In the genomic region with DNA sequence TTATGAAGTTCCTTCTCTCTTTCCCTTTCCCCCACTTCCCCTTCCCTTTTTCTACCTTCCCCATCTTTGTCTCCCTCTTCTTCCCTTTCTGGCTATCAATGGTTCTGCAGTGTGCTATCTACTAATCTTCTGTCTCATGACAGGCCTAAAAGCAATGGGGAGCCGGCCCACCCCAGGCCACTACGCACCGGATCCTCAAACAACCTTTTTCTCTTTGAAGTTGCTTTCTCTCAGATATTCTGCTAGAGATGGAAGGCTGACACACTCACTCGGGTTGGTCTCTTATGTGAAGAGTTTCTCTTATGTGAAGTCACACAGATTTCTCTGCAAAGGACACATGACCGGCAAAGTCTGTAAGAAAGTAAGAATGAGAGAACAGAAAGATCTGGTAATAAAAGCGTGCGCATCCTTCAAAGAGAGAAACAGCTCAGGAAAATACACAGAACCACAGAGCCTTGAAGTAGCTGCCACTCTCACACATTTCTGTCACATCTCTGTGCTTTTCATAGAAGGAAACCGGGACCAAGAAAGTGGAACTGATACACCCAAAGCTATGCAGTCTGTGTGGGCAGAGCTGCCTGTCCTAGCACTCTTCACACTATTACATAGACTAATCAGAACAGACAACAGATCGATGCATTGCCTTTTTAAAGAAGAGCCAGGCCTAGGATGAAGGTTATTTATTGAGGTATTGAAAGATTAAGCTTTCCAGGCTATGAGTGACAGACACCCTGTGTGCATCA, we compare ENCODE assay signal across 21 mouse cellular contexts.
DNase-seq lines count a peak whose midpoint lies in the region; ATAC-seq and TF ChIP-seq lines count a peak whose summit lies in the region.
"Had no signal": no experiment of that assay in that cellular context is flagged by ENCODE, and none has a peak within 500 bp of the region (broad histone marks: within the 10 kb centered on the region; RNA-seq: fewer than 3 reads in every experiment).

No protein-coding gene starts in this region.

- H3K9ac ChIP-seq in forebrain, postnatal 0 days: no peak overlapping the region
- H3K9ac ChIP-seq in forebrain, embryonic 13.5 days: no peak overlapping the region
- no peak overlapping the region for H3K9ac ChIP-seq in midbrain, embryonic 16.5 days (ENCODE audit: low read depth, low read length)
- H3K9ac ChIP-seq in midbrain, embryonic 14.5 days (replicated peaks; ENCODE audit: low read length): no peak overlapping the region
- H3K9ac ChIP-seq in hindbrain, embryonic 12.5 days: no peak overlapping the region
- H3K9ac ChIP-seq: embryonic facial prominence, embryonic 15.5 days; hindbrain, embryonic 14.5 days; kidney, embryonic 15.5 days; liver, embryonic 12.5 days; liver, postnatal 0 days had no signal

- DNase-seq in forebrain, postnatal 0 days: no peak
- no peak for DNase-seq in midbrain, embryonic 14.5 days
- DNase-seq in brain, adult 2 months (ENCODE audit: low read depth, low spot score): peak; percentile 3
- peak; percentile 67 for DNase-seq in naive thymus-derived CD4-positive, alpha-beta T cell, adult 2 months (ENCODE audit: low read depth)
- no peak for DNase-seq in thymus, postnatal 14 days
- DNase-seq: adrenal gland, postnatal 25 days; gastrocnemius, postnatal 10 days; heart, postnatal 36 days; kidney, adult 11 months; liver, postnatal 0 days; lung, postnatal 36 days had no signal

- no peak overlapping the region for H3K4me2 ChIP-seq in forebrain, postnatal 0 days (ENCODE audit: low read depth)
- no peak overlapping the region for H3K4me2 ChIP-seq in forebrain, embryonic 13.5 days
- H3K4me2 ChIP-seq in midbrain, embryonic 16.5 days (ENCODE audit: low read length): no peak overlapping the region
- no peak overlapping the region for H3K4me2 ChIP-seq in midbrain, embryonic 14.5 days (ENCODE audit: low read length)
- H3K4me2 ChIP-seq in hindbrain, embryonic 12.5 days (replicated peaks): no peak overlapping the region
- H3K4me2 ChIP-seq: embryonic facial prominence, embryonic 15.5 days; heart, embryonic 11.5 days; hindbrain, embryonic 14.5 days; kidney, embryonic 15.5 days; liver, embryonic 12.5 days had no signal

- H3K4me1 ChIP-seq in forebrain, postnatal 0 days (ENCODE audit: insufficient read depth): no peaks in the 10 kb centered on the region
- H3K4me1 ChIP-seq in forebrain, embryonic 13.5 days: peaks cover 12% of the 10 kb centered on the region
- H3K4me1 ChIP-seq in midbrain, embryonic 16.5 days (ENCODE audit: control insufficient read depth, insufficient read depth, low read length): peaks cover 3% of the 10 kb centered on the region; the same call in 1 of the 2 replicates
- no peaks in the 10 kb centered on the region for H3K4me1 ChIP-seq in midbrain, embryonic 14.5 days (ENCODE audit: control insufficient read depth, insufficient read depth, low read length)
- H3K4me1 ChIP-seq in hindbrain, embryonic 12.5 days: no peaks in the 10 kb centered on the region
- H3K4me1 ChIP-seq: embryonic facial prominence, embryonic 10.5 days; embryonic facial prominence, embryonic 15.5 days; kidney, embryonic 15.5 days had no signal

- H3K27me3 ChIP-seq in forebrain, postnatal 0 days (ENCODE audit: insufficient read depth, low read length): no peaks in the 10 kb centered on the region
- H3K27me3 ChIP-seq in forebrain, embryonic 13.5 days: no peaks in the 10 kb centered on the region
- no peaks in the 10 kb centered on the region for H3K27me3 ChIP-seq in midbrain, embryonic 16.5 days (ENCODE audit: control insufficient read depth, insufficient read depth, low read depth, low read length)
- no peaks in the 10 kb centered on the region for H3K27me3 ChIP-seq in midbrain, embryonic 14.5 days (ENCODE audit: control insufficient read depth, insufficient read depth, low read length)
- no peaks in the 10 kb centered on the region for H3K27me3 ChIP-seq in hindbrain, embryonic 12.5 days
- H3K27me3 ChIP-seq: embryonic facial prominence, embryonic 15.5 days; kidney, embryonic 15.5 days; Patski had no signal

- no peak for TF ChIP-seq CTCF in forebrain, postnatal 0 days (IDR thresholded peaks at IDR 0.05; ENCODE audit: low read depth)

- H3K4me3 ChIP-seq in forebrain, postnatal 0 days (ENCODE audit: low read depth, low read length): no peak overlapping the region
- no peak overlapping the region for H3K4me3 ChIP-seq in forebrain, embryonic 13.5 days
- no peak overlapping the region for H3K4me3 ChIP-seq in midbrain, embryonic 16.5 days (ENCODE audit: low read depth, low read length)
- no peak overlapping the region for H3K4me3 ChIP-seq in midbrain, embryonic 14.5 days (replicated peaks; ENCODE audit: low read depth, low read length)
- no peak overlapping the region for H3K4me3 ChIP-seq in hindbrain, embryonic 12.5 days
- H3K4me3 ChIP-seq: embryonic facial prominence, embryonic 10.5 days; embryonic facial prominence, embryonic 15.5 days; kidney, embryonic 15.5 days; liver, embryonic 12.5 days had no signal

- no peaks in the 10 kb centered on the region for H3K36me3 ChIP-seq in forebrain, postnatal 0 days (ENCODE audit: insufficient read depth)
- no peaks in the 10 kb centered on the region for H3K36me3 ChIP-seq in forebrain, embryonic 13.5 days (ENCODE audit: poor library complexity, severe bottlenecking)
- H3K36me3 ChIP-seq in midbrain, embryonic 16.5 days (ENCODE audit: control insufficient read depth, insufficient read depth, low read length): no peaks in the 10 kb centered on the region
- H3K36me3 ChIP-seq in midbrain, embryonic 14.5 days (ENCODE audit: control insufficient read depth, insufficient read depth, low read length): no peaks in the 10 kb centered on the region
- H3K36me3 ChIP-seq in hindbrain, embryonic 12.5 days: no peaks in the 10 kb centered on the region
- H3K36me3 ChIP-seq: embryonic facial prominence, embryonic 10.5 days; embryonic facial prominence, embryonic 15.5 days; kidney, embryonic 15.5 days; liver, embryonic 12.5 days had no signal

- no peak for ATAC-seq in forebrain, postnatal 0 days
- ATAC-seq in forebrain, embryonic 13.5 days: no peak
- ATAC-seq in midbrain, embryonic 16.5 days: peak; percentile 78
- no peak for ATAC-seq in midbrain, embryonic 14.5 days (ENCODE audit: low FRiP score, low TSS enrichment)
- ATAC-seq in hindbrain, embryonic 12.5 days (ENCODE audit: low FRiP score): no peak
- ATAC-seq: liver, embryonic 12.5 days; liver, postnatal 0 days; Patski had no signal

- H3K9me3 ChIP-seq in forebrain, postnatal 0 days (ENCODE audit: low read length): no peaks in the 10 kb centered on the region
- no peaks in the 10 kb centered on the region for H3K9me3 ChIP-seq in forebrain, embryonic 13.5 days (replicated peaks)
- no peaks in the 10 kb centered on the region for H3K9me3 ChIP-seq in midbrain, embryonic 16.5 days (replicated peaks; ENCODE audit: control insufficient read depth, low read length, poor library complexity, severe bottlenecking)
- H3K9me3 ChIP-seq in midbrain, embryonic 14.5 days (ENCODE audit: control insufficient read depth, low read length): no peaks in the 10 kb centered on the region
- no peaks in the 10 kb centered on the region for H3K9me3 ChIP-seq in hindbrain, embryonic 12.5 days (replicated peaks)
- H3K9me3 ChIP-seq: embryonic facial prominence, embryonic 10.5 days; embryonic facial prominence, embryonic 15.5 days; kidney, embryonic 15.5 days; liver, embryonic 12.5 days had no signal

- WGBS in forebrain, postnatal 0 days: 85% methylated on average over 9 of the region's 9 CpGs
- WGBS in forebrain, embryonic 13.5 days: 87% methylated on average over 9 of the region's 9 CpGs
- 72% methylated on average over 9 of the region's 9 CpGs for WGBS in midbrain, embryonic 16.5 days
- 81% methylated on average over 9 of the region's 9 CpGs for WGBS in midbrain, embryonic 14.5 days
- 91% methylated on average over 9 of the region's 9 CpGs for WGBS in hindbrain, embryonic 12.5 days

- peak overlapping the region; percentile 48; the same call in 1 of the 2 replicates for H3K27ac ChIP-seq in forebrain, postnatal 0 days (ENCODE audit: low read depth, low read length)
- H3K27ac ChIP-seq in forebrain, embryonic 13.5 days: no peak overlapping the region
- H3K27ac ChIP-seq in midbrain, embryonic 16.5 days (ENCODE audit: low read length): no peak overlapping the region
- H3K27ac ChIP-seq in midbrain, embryonic 14.5 days (replicated peaks; ENCODE audit: low read depth, low read length): no peak overlapping the region
- no peak overlapping the region for H3K27ac ChIP-seq in hindbrain, embryonic 12.5 days
- H3K27ac ChIP-seq: embryonic facial prominence, embryonic 10.5 days; embryonic facial prominence, embryonic 15.5 days; hindbrain, embryonic 14.5 days; kidney, embryonic 15.5 days; liver, embryonic 12.5 days had no signal

Comparison
In these comparisons a context has a peak if more than half of its experiments do, and no peak if none do; other contexts are left out.
1. DNase-seq: peak in brain, adult 2 months (single experiment) and naive thymus-derived CD4-positive, alpha-beta T cell, adult 2 months (single experiment); none in forebrain, postnatal 0 days (single experiment), midbrain, embryonic 14.5 days (single experiment) and thymus, postnatal 14 days (single experiment).